Mouse (Mus musculus) urinary bladder, postnatal 25 days (tissue): ENCODE data around the gene Mnx1.
"Not testable (repeated sequence)": the region's sequence is repeated elsewhere in the genome, so short reads cannot be mapped to it uniquely, and the experiment has no call there.

ENCODE experiments used
- DNase-seq: peaks from one replicate; pipeline ENCODE4 v3.0.0; 2022; ENCODE audit warnings: low spot score

Gene Mnx1

DNA sequence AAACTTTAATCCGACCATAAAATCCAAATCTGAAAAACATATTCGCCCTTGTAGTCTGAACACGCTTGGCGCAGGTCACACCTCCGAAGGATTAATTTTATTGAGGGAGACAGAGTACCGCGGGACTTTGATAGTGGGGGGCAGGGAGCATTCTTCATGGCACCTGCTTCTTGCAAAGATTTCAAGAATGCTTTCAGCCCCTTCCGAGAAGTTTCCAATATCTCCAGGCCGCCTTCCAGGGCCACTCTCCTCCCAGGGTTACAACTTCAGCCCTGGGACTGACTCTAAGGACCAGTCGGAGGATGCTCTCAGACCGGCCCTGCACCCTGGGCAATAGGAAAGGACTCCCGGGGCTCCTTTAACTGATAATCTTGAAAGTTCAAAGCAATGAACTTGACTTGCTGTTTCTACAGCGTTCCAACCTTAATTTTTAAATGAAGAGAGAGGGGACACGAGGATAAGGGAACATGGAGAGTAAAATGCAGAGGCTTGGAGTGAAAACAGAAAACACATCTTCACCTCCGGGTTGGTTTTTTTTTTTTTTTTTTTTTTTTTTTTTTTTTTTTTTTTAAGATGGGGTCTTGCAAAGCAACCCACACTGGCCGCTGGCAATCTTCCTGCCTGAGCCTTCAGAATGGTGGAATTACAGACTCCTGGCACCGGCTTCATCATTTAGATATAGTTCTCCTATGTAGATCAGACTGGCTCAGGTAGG lies 9.8 kb downstream of the Mnx1 start:
- DNase-seq, result no peak

DNA sequence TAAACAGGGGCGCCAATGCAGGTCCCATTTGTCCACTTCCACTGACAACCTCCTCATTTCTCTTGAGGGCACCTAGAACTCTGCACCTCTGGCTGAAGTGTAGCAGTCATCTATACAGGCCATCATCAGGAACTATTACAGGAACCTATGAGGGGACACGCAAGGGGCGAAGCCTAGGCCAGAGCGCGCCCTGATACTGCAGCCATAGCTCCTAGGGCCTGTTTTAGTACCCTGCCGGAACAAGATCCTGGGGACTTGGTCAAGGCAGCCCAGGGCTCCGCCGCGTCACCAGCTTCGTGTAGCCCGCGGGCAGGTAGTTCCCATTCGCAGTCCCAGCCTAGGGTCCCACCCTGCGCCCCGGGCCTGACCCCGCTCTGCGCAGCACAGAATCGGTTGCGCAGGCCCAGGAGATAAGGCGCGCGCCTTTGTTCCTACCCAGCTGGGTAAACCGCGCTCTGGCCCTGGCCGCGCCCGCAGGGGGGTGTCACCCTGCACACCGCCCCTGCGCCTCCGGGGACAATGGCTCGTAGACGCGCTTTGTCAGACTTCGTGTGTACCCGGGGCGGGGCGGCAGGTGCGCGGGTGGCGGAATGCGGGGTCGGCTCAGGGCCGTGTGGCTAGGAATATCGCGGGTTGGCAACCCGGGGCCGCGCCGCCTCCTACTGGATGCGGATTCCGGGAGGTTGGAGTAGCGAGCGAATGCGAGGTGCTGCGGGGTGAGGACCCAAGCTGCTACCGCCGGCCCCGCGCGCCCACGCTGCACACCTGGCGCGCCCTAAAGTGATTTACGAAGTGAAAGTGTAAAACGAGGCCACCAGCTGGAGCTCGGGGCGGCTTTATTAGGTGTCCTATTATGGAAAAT lies 10.6 kb downstream of the Mnx1 start:
- DNase-seq, result no peak

- DNase-seq, result no peak
Observed at GRCm38 (mm10) chr5:29462943-29463686, 15.2 kb downstream of the Mnx1 start.

DNA sequence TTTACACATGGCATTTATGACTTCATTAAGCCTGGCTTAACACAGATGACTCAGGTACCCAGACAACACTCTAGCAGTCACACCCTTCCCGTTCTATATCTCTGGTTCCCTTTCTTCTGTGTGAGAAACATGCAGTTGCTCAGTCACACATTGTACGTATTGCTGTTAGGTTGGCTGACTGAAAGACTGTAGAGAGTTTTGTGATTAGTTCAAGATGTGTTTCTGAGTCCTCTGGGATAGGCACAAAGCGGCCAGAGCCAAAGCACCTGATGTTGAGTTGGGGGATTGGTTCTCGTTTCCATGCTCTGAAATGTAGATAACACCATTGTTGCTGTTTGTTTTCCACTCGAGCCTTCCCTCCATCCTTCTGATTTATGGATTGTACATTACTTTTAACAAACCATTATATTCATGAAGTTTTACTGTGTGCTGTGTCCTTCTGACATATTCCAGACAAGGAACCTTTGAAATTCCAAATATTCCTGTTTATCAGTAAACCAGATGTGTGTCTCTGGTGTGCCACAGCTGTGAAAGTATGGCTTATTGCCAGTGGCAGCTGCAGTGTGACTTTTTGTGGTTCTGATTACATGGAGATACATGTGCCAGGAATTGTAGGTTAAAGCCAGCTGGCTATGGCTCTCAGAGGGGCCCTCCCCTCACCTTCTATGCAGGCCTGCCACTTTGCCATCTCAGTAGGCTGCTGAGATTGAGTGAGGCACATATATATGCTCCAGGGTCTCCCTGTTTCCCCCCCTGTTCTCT lies 21.2 kb downstream of the Mnx1 start:
- no peak for DNase-seq

DNA sequence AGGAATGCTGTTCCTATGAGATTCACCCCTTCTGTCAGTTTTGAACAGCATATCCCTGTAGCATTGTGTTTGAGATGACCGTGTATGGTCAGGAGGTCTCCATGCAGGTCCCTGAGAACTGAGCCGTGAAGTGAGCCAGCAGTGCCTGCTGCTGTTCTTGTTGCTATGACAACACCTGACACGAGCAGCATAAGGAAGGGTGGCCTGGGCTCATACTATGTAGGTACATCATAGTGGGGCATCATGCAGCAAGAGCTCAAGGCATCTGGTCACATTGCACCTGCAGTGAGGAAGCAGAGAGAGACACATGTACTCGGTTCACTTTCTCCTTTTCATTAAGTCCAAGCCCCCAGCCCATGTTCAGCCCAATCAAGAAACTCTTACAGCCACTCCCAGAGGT lies 25.9 kb downstream of the Mnx1 start:
- DNase-seq, result no peak

DNA sequence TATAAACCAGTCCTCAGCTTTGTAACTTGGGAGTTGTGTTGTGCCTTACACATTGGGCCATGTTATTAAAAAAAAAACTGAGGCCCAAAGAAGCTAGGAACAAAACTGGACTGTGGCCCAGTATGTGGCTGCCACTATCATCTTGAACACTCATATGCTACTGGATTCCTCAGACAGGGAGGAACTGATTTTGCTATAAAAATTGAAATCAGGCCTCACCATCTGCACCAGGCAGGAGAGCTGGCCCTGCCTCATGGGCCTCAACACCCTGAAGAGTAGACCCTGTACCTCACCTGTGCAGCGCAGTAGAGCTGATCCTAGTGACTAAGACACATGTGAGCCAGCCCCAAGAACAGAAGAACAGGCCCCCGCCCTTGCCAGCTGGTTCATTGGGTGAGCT lies 33.0 kb downstream of the Mnx1 start:
- DNase-seq, result no peak

DNA sequence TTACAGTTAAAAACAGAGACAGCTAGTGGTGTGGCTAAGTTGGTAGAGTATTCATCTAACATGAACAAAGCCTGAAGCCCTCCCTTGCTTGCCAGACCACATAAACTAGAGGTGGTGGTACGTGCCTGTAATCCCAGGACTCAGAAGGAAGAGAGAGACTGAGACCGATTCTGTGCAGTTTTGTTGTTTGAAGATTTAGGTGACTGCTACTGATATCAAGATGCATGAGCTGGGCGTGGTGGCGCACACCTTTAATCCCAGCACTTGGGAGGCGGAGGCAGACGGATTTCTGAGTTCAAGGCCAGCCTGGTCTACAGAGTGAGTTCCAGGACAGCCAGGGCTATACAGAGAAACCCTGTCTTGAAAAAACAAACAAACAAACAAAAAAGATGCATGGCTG lies 41.5 kb downstream of the Mnx1 start:
- not testable (repeated sequence) for DNase-seq

DNA sequence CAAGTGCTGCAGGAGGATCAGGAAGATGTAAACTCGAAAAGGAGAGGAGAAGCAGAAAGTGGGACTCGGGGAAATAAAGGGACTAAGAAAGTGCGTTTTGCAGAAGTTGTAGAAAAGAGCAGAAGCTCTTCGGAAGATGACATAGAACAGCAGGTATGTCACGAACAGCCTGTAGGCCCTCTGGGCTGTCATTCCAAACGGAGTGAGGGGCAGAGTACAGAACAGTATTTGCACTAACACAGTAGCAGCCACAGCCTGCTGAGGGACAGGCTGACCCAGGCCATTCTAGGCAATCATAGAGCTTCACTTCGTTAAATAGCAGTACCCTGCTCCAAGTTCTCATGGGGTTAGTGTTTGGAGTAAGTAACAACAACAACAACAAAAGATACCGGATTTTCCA lies 42.8 kb downstream of the Mnx1 start:
- DNase-seq, result no peak

DNA sequence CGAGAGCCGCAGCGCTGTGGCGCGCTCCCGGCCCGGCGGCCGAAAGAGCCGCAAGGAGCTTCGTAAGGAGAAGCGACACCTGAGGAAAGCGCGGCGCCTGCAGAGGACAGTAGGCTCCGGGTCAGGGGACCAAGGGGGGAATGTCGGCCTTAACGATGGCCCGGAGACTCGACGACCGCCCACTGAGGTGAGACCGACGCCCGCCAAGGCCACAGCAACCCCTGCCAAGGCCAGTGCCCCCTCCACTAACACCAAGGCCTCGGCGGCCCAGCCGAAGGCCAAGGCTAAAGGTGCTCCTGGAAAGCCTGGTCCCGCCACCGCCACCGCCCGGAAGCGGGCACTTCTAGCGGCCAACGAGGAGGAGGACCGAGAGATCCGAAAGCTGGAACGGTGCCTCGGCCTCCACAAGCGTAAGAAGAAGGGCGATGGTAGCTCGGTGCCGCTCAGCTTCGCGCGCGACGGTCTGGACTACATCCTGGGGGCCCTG lies 43.4 kb downstream of the Mnx1 start:
- DNase-seq, result peak; percentile 26

DNA sequence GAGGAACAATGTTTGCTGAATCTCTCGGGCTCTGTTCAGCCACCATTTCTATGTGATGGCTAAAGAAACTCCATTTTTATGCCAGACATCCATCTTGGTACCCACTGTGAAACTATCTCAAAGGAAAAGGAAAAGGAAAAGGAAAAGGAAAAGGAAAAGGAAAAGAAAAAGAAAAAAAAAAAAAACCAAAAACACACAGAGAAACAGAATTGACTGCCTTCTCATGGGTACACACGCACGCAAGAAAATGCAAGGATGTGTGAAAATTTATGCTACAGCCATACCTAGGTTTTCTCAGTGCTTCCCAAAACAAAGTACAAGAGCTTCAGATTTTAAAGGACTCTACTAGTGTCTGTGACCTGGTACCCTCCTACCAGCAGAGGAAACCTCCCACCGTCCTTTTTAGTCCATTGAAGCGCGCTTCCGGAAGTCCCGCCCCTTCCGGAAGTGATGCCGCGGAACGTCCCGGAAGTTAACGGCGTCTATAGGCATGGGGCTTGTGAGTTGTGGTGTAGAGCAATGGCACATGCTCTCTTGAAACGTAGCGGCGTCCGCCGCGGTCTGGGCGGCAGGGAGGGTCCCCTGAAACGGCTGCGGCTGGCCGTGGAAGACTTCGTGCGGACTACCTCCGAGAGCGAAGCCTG lies 43.9 kb downstream of the Mnx1 start, which contains the start of gene Nom1:
TSS of gene Nom1 (plus strand) at position 437 of the 644 bp plus-strand sequence.
- DNase-seq, result peak; percentile 86

DNA sequence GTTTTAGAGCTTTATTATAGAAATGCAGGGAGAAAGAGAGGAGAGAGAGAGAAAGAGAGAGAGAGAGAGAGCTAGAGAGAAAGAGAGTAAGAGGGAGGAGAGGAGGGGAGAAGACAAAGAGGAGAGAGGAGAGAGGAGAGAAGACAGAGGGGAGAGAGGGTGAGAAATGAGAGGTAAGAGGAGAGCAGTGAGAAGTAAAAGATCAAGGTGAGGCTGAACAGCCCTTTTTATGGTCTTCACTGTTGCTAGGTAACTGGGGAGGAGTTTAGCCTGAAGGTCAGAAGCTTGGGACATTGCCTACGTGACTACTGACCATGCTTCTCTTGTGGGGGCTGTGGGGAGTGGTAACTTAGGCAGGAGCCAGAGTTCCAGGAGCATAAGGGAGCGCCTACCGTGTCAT lies 54.9 kb downstream of the Mnx1 start:
- not testable (repeated sequence) for DNase-seq
